Comparison of ENCODE assay signal across 18 mouse cellular contexts in the genomic region with DNA sequence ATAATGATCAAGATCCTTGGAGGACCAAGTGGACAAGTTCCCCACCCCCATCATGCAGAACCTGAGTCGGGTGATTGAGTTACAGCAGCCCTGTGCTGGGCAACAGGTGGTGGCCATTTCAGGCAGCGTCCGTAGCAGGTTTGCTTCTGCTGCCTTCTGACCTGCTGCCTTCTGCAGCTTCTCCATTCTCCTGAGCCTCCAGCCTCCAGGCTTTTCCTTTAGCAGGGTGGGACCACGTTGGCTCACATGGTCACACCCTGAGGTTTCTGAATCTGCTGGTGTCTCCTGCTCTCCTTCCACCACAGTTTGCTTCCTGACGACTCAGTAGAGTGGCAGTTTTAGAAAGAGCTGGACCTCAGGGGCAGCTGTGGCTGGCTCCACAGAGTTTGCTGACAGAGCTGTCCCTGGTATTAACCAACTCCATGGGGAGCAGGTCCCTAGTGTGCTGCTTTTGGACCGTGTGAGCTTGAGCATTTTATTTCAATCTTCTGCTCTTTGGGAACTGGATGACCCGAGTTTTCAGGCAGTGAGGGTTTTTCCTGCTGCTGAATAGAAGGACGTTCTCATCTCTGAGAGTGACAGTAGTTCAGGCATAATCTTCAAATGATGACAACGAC. TPM values are rescaled to one million over a fixed set of nuclear protein-coding genes. Genes with fewer than 3 reads are reported as not detected.
DNase-seq lines count a peak whose midpoint lies in the region; ATAC-seq lines count a peak whose summit lies in the region.
"Had no signal": no experiment of that assay in that cellular context is flagged by ENCODE, and none has a peak within 500 bp of the region (broad histone marks: within the 10 kb centered on the region; RNA-seq: fewer than 3 reads in every experiment).

No protein-coding gene starts in this region.

- H3K9me3 ChIP-seq in heart, embryonic 12.5 days (replicated peaks): no peaks in the 10 kb centered on the region
- no peaks in the 10 kb centered on the region for H3K9me3 ChIP-seq in liver, embryonic 16.5 days (replicated peaks; ENCODE audit: control insufficient read depth, low read length)
- no peaks in the 10 kb centered on the region for H3K9me3 ChIP-seq in liver, embryonic 12.5 days (replicated peaks)
- no peaks in the 10 kb centered on the region for H3K9me3 ChIP-seq in midbrain, embryonic 14.5 days (ENCODE audit: control insufficient read depth, low read length)
- H3K9me3 ChIP-seq: midbrain, embryonic 12.5 days; stomach, embryonic 15.5 days had no signal

- no peak for DNase-seq in heart, postnatal 4 days
- peak; percentile 34 to 46 for DNase-seq in gastrocnemius, postnatal 36 days
- peak; percentile 87 for DNase-seq in skeletal muscle tissue, adult 2 months (ENCODE audit: low read depth, low spot score)
- DNase-seq in right cerebral cortex, postnatal 36 days (ENCODE audit: low spot score in 2 of 2): no peak
- DNase-seq in midbrain, embryonic 14.5 days: no peak
- DNase-seq: cerebellum, adult 2 months; lung, postnatal 14 days; thymus, postnatal 36 days had no signal

- no peak overlapping the region for H3K4me3 ChIP-seq in heart, embryonic 12.5 days
- no peak overlapping the region for H3K4me3 ChIP-seq in liver, embryonic 16.5 days (ENCODE audit: low read depth, low read length)
- no peak overlapping the region for H3K4me3 ChIP-seq in liver, embryonic 12.5 days
- no peak overlapping the region for H3K4me3 ChIP-seq in midbrain, embryonic 14.5 days (replicated peaks; ENCODE audit: low read depth, low read length)
- H3K4me3 ChIP-seq: erythroblast, embryonic 14.5 days; midbrain, embryonic 12.5 days; stomach, embryonic 15.5 days had no signal

- no peak for ATAC-seq in heart, embryonic 12.5 days (ENCODE audit: insufficient number of reproducible peaks, low FRiP score)
- ATAC-seq in liver, embryonic 16.5 days (ENCODE audit: low read depth): no peak
- no peak for ATAC-seq in liver, embryonic 12.5 days
- ATAC-seq in midbrain, embryonic 14.5 days (ENCODE audit: low FRiP score, low TSS enrichment): no peak
- ATAC-seq: activated CD4-positive, CD25-positive, alpha-beta regulatory T cell, adult 4 months; forebrain, embryonic 16.5 days; inflammation-experienced regulatory T-cells, adult 6 months had no signal

- H3K4me1 ChIP-seq in heart, embryonic 12.5 days (replicated peaks): peaks cover 65% of the 10 kb centered on the region
- H3K4me1 ChIP-seq in liver, embryonic 16.5 days (ENCODE audit: control insufficient read depth, low read depth, low read length): peaks cover 40% of the 10 kb centered on the region
- peaks cover 82% of the 10 kb centered on the region for H3K4me1 ChIP-seq in liver, embryonic 12.5 days
- peaks cover 6% of the 10 kb centered on the region; the same call in 1 of the 2 replicates for H3K4me1 ChIP-seq in midbrain, embryonic 14.5 days (ENCODE audit: control insufficient read depth, insufficient read depth, low read length)

- H3K9ac ChIP-seq in heart, embryonic 12.5 days: no peak overlapping the region
- H3K9ac ChIP-seq in liver, embryonic 16.5 days (ENCODE audit: low read depth, low read length): no peak overlapping the region
- no peak overlapping the region for H3K9ac ChIP-seq in liver, embryonic 12.5 days
- no peak overlapping the region for H3K9ac ChIP-seq in midbrain, embryonic 14.5 days (replicated peaks; ENCODE audit: low read length)
- H3K9ac ChIP-seq: midbrain, embryonic 12.5 days; stomach, embryonic 15.5 days had no signal

- 0 out of 2 replicates have a peak overlapping the region, but pooled peaks have one; percentile 8 for H3K27ac ChIP-seq in heart, embryonic 12.5 days (ENCODE audit: poor library complexity, severe bottlenecking)
- 0 out of 2 replicates have a peak overlapping the region, but pooled peaks have one; percentile 22 for H3K27ac ChIP-seq in liver, embryonic 16.5 days (ENCODE audit: low read length)
- H3K27ac ChIP-seq in liver, embryonic 12.5 days: no peak overlapping the region
- no peak overlapping the region for H3K27ac ChIP-seq in midbrain, embryonic 14.5 days (replicated peaks; ENCODE audit: low read depth, low read length)
- H3K27ac ChIP-seq: midbrain, embryonic 12.5 days had no signal

- H3K4me2 ChIP-seq in heart, embryonic 12.5 days: no peak overlapping the region
- H3K4me2 ChIP-seq in liver, embryonic 16.5 days (ENCODE audit: low read depth, low read length): no peak overlapping the region
- no peak overlapping the region for H3K4me2 ChIP-seq in liver, embryonic 12.5 days
- H3K4me2 ChIP-seq in midbrain, embryonic 14.5 days (ENCODE audit: low read length): no peak overlapping the region
- H3K4me2 ChIP-seq: liver, embryonic 11.5 days; midbrain, embryonic 12.5 days; stomach, embryonic 15.5 days had no signal

- no peaks in the 10 kb centered on the region for H3K27me3 ChIP-seq in heart, embryonic 12.5 days (replicated peaks)
- H3K27me3 ChIP-seq in liver, embryonic 16.5 days (ENCODE audit: control insufficient read depth, insufficient read depth, low read depth, low read length): no peaks in the 10 kb centered on the region
- no peaks in the 10 kb centered on the region for H3K27me3 ChIP-seq in liver, embryonic 12.5 days (replicated peaks)
- no peaks in the 10 kb centered on the region for H3K27me3 ChIP-seq in midbrain, embryonic 14.5 days (ENCODE audit: control insufficient read depth, insufficient read depth, low read length)
- H3K27me3 ChIP-seq: midbrain, embryonic 12.5 days; stomach, embryonic 15.5 days had no signal

- intact Hi-C loops in gastrocnemius, postnatal 36 days (cut with DNase I): no loop called here

- WGBS in heart, embryonic 12.5 days: 59% methylated on average over 9 of the region's 9 CpGs
- 61% methylated on average over 9 of the region's 9 CpGs for WGBS in liver, embryonic 16.5 days (ENCODE audit: insufficient replicate concordance)
- WGBS in liver, embryonic 12.5 days (ENCODE audit: insufficient replicate concordance): 59% methylated on average over 9 of the region's 9 CpGs
- WGBS in midbrain, embryonic 14.5 days: 87% methylated on average over 9 of the region's 9 CpGs

- peaks cover 20% of the 10 kb centered on the region for H3K36me3 ChIP-seq in heart, embryonic 12.5 days
- no peaks in the 10 kb centered on the region; the same call in 1 of the 2 replicates for H3K36me3 ChIP-seq in liver, embryonic 16.5 days (ENCODE audit: control insufficient read depth, insufficient read depth)
- peaks cover 73% of the 10 kb centered on the region for H3K36me3 ChIP-seq in liver, embryonic 12.5 days
- H3K36me3 ChIP-seq in midbrain, embryonic 14.5 days (ENCODE audit: control insufficient read depth, insufficient read depth, low read length): no peaks in the 10 kb centered on the region
- H3K36me3 ChIP-seq: midbrain, embryonic 12.5 days; stomach, embryonic 15.5 days had no signal

RNA-seq across cellular contexts. Expression of a gene that starts 11.3 kb away (rescaled TPM):
- 37.8 and 40.8 TPM in 2 replicates for polyA plus RNA-seq in heart, embryonic 12.5 days (2016; fragmentation: Nextera tagmentation; extraction: Ambion mirVana)
- 10 to 100 TPM; 49.1 to 53.5 TPM for total RNA-seq in heart, postnatal 4 days (2021)
- 20.3 and 22.5 TPM in 2 replicates for polyA plus RNA-seq in liver, embryonic 16.5 days (2015; fragmentation: Nextera tagmentation; extraction: Ambion mirVana)
- 30.4 and 30.9 TPM in 2 replicates for polyA plus RNA-seq in liver, embryonic 12.5 days (2016; fragmentation: Nextera tagmentation; extraction: Ambion mirVana)
- 10 to 100 TPM; 28.4 to 32.1 TPM for total RNA-seq in gastrocnemius, postnatal 36 days (2021)
- 11.8 and 16.4 TPM in 2 replicates for polyA plus RNA-seq in midbrain, embryonic 14.5 days (2014; fragmentation: Nextera tagmentation; extraction: Ambion mirVana)

RNA-seq across cellular contexts. Expression of a gene that starts 39.7 kb away (rescaled TPM):
- polyA plus RNA-seq in heart, embryonic 12.5 days (2016; fragmentation: Nextera tagmentation; extraction: Ambion mirVana): 48.2 and 54.3 TPM in 2 replicates
- total RNA-seq in heart, postnatal 4 days (2021): 10 to 100 TPM; 44.6 to 47.0 TPM
- 25.7 and 28.0 TPM in 2 replicates for polyA plus RNA-seq in liver, embryonic 16.5 days (2015; fragmentation: Nextera tagmentation; extraction: Ambion mirVana)
- polyA plus RNA-seq in liver, embryonic 12.5 days (2016; fragmentation: Nextera tagmentation; extraction: Ambion mirVana): 36.3 and 36.7 TPM in 2 replicates
- total RNA-seq in gastrocnemius, postnatal 36 days (2021): 10 to 100 TPM; 16.1 to 19.7 TPM
- 50.4 and 57.0 TPM in 2 replicates for polyA plus RNA-seq in midbrain, embryonic 14.5 days (2014; fragmentation: Nextera tagmentation; extraction: Ambion mirVana)

Comparison
In these comparisons a context has a peak if more than half of its experiments do, and no peak if none do; other contexts are left out.
1. H3K27ac ChIP-seq: peak in heart, embryonic 12.5 days (single experiment) and liver, embryonic 16.5 days (single experiment); none in liver, embryonic 12.5 days (single experiment) and midbrain, embryonic 14.5 days (single experiment).
2. DNase-seq: peak in gastrocnemius, postnatal 36 days (2 of 2) and skeletal muscle tissue, adult 2 months (single experiment); none in heart, postnatal 4 days (single experiment), right cerebral cortex, postnatal 36 days (0 of 2) and midbrain, embryonic 14.5 days (single experiment).